Mouse (Mus musculus) CH12.LX (cell line): Measurements from ENCODE around the gene Galnt18. TPM values are rescaled to one million over a fixed set of nuclear protein-coding genes. Genes with fewer than 3 reads are reported as not detected.

Experiments used
- DNase-seq: peaks from one replicate; pipeline ENCODE4 v3.0.0-alpha.2; 2013; ENCODE audit errors: extremely low read depth
- H3K27ac ChIP-seq: 2 replicates; pipeline ENCODE4 v1.5.1; 2012; ENCODE audit warnings: low read depth, mild to moderate bottlenecking, control low read depth, moderate library complexity; ENCODE audit not compliant: insufficient read depth
- H3K27me3 ChIP-seq: replicated peaks from 2 replicates; pipeline ENCODE3; 2012; ENCODE audit warnings: inconsistent platforms
- H3K36me3 ChIP-seq, 2 experiments: replicated peaks in 1 of 2; 2 replicates each; pipeline versions ENCODE3 to v1.6.1; 2012; ENCODE audit warnings: inconsistent platforms in 1 of 2, low read length in 1 of 2, mild to moderate bottlenecking in 1 of 2, mixed read lengths in 1 of 2, moderate library complexity in 1 of 2; ENCODE audit not compliant: control insufficient read depth in 1 of 2, insufficient read depth in 1 of 2
- H3K4me1 ChIP-seq, 2 experiments: 2 replicates each; pipeline ENCODE4 v1.6.1; 2012; ENCODE audit warnings: inconsistent platforms in 1 of 2, moderate library complexity in 1 of 2; ENCODE audit not compliant: insufficient read depth in 2 of 2, control insufficient read depth in 1 of 2
- H3K4me2 ChIP-seq: 2 replicates; pipeline ENCODE4 v1.6.1; 2012; ENCODE audit warnings: low read depth, mild to moderate bottlenecking, control low read depth; ENCODE audit not compliant: poor library complexity, insufficient read depth, severe bottlenecking
- H3K4me3 ChIP-seq, 3 experiments: fragments of 150-350 bp in 1 of 3; sonication (generic) in 1 of 3; replicated peaks in 1 of 3; 2 replicates each; pipeline versions ENCODE3 to v1.5.1; 2011 to 2012; ENCODE audit warnings: low read depth in 2 of 3, low read length in 2 of 3, mild to moderate bottlenecking in 2 of 3, moderate library complexity in 2 of 3, control low read depth in 1 of 3, improper control_type of control experiment in 1 of 3, inconsistent platforms in 1 of 3, mixed read lengths in 1 of 3; ENCODE audit not compliant: poor library complexity in 1 of 3
- H3K79me2 ChIP-seq: replicated peaks from 2 replicates; pipeline ENCODE4 v1.6.1; 2012; ENCODE audit warnings: mild to moderate bottlenecking, moderate library complexity; ENCODE audit not compliant: control insufficient read depth, poor library complexity, insufficient read depth, severe bottlenecking; ENCODE audit errors: extremely low read depth
- H3K9ac ChIP-seq: 2 replicates; pipeline ENCODE4 v1.6.1; 2012; ENCODE audit warnings: low read depth, mild to moderate bottlenecking, control low read depth, moderate library complexity; ENCODE audit not compliant: insufficient read depth
- H3K9me3 ChIP-seq: replicated peaks from 2 replicates; pipeline ENCODE3; 2012; ENCODE audit warnings: low read length, inconsistent platforms, mixed read lengths
- CHD2 ChIP-seq: IDR thresholded peaks from 2 replicates; pipeline ENCODE4 v1.6.1; 2011; ENCODE audit warnings: low read length, improper control_type of control experiment
- CTCF ChIP-seq, 2 experiments: IDR thresholded peaks in 1 of 2; conservative IDR thresholded peaks in 1 of 2; 2 replicates each; pipeline ENCODE4 v1.5.1; 2011 to 2012; ENCODE audit warnings: low read depth in 2 of 2, low read length in 2 of 2, improper control_type of control experiment in 1 of 2, inconsistent platforms in 1 of 2, mild to moderate bottlenecking in 1 of 2, moderate library complexity in 1 of 2
- E2F4 ChIP-seq: IDR thresholded peaks from 2 replicates; pipeline ENCODE4 v1.6.1; 2011; ENCODE audit warnings: low read depth, low read length, improper control_type of control experiment; ENCODE audit not compliant: insufficient replicate concordance
- ELF1 ChIP-seq: IDR thresholded peaks from 2 replicates; pipeline ENCODE4 v1.6.1; 2014; ENCODE audit warnings: low read depth, mild to moderate bottlenecking, inconsistent platforms, low read length, improper control_type of control experiment
- EP300 ChIP-seq: IDR thresholded peaks from 2 replicates; pipeline ENCODE4 v1.6.1; 2011; ENCODE audit warnings: low read length, improper control_type of control experiment
- JUN ChIP-seq: IDR thresholded peaks from 2 replicates; pipeline ENCODE4 v1.6.1; 2011; ENCODE audit warnings: low read depth, mild to moderate bottlenecking, low read length, improper control_type of control experiment, moderate library complexity; ENCODE audit not compliant: insufficient read depth
- MAX ChIP-seq: IDR thresholded peaks from 2 replicates; pipeline ENCODE4 v1.6.1; 2011; ENCODE audit warnings: low read length, improper control_type of control experiment
- MAZ ChIP-seq: IDR thresholded peaks from 2 replicates; pipeline ENCODE4 v1.6.1; 2012; ENCODE audit warnings: low read depth, mild to moderate bottlenecking, inconsistent platforms, low read length, improper control_type of control experiment, moderate library complexity
- NRF1 ChIP-seq: IDR thresholded peaks from 2 replicates; pipeline ENCODE4 v1.6.1; 2014; ENCODE audit warnings: low read depth, mild to moderate bottlenecking, inconsistent platforms, low read length, improper control_type of control experiment, moderate library complexity
- PAX5 ChIP-seq: IDR thresholded peaks from 2 replicates; pipeline ENCODE4 v1.6.1; 2012; ENCODE audit warnings: low read length, inconsistent platforms, mixed read lengths
- RCOR1 ChIP-seq: conservative IDR thresholded peaks from 2 replicates; pipeline ENCODE4 v1.6.1; 2012; ENCODE audit warnings: low read depth, mild to moderate bottlenecking, inconsistent platforms, low read length, improper control_type of control experiment
- SIN3A ChIP-seq: IDR thresholded peaks from 2 replicates; pipeline ENCODE4 v1.6.1; 2012; ENCODE audit warnings: low read length, improper control_type of control experiment, inconsistent platforms
- SMC3 ChIP-seq: IDR thresholded peaks from 2 replicates; pipeline ENCODE4 v1.6.1; 2011; ENCODE audit warnings: low read depth, low read length, improper control_type of control experiment
- USF2 ChIP-seq: conservative IDR thresholded peaks from 2 replicates; pipeline ENCODE4 v1.6.1; 2011; ENCODE audit warnings: low read depth, low read length, improper control_type of control experiment
- ZC3H11A ChIP-seq: IDR thresholded peaks from 2 replicates; pipeline ENCODE4 v1.6.1; 2012; ENCODE audit warnings: low read depth, mild to moderate bottlenecking, inconsistent platforms, low read length, improper control_type of control experiment
- ZNF384 ChIP-seq: IDR thresholded peaks from 2 replicates; pipeline ENCODE4 v1.6.1; 2012; ENCODE audit warnings: low read depth, low read length, improper control_type of control experiment, inconsistent platforms
- dilution Hi-C: fragments of 300-500 bp; cut with MboI; formaldehyde crosslinking; loops from 2 replicates; pipeline ENCODE4 v1.14.3; 2020; ENCODE audit warnings: low sequenced_read_pairs; ENCODE audit not compliant: extremely low pct_unique_long_range_greater_than_20kb, extremely low pct_ligation_motif_present
- in situ Hi-C: fragments of 300-500 bp; cut with MboI; formaldehyde crosslinking; loops from 3 replicates; pipeline ENCODE4 v1.14.3; 2019; ENCODE audit warnings: low sequenced_read_pairs, low pct_ligation_motif_present, low pct_unique_long_range_greater_than_20kb, mixed read lengths
- polyA plus RNA-seq: library from polyadenylated mRNA; unstranded; fragments of >175 nt; gene quantifications from 2 replicates; pipeline ENCODE4 v1.2.1, GENCODE M21; 2012; ENCODE audit warnings: low read depth; ENCODE audit not compliant: insufficient read length
- total RNA-seq, 2 experiments: library from RNA; depleted of rRNA; stranded (reverse); fragments of 300-350 nt in 1 of 2; fragments of >200 nt in 1 of 2; gene quantifications; 2 replicates each; pipeline ENCODE4 v1.2.3; 2012 to 2014

The Galnt18 gene
- total RNA-seq (2012; rRNA removed) (0.04 and 0.13 TPM in 2 replicates), total RNA-seq (2014; rRNA removed) (not detected in 2 replicates), polyA plus RNA-seq (not detected in 2 replicates)

DNA sequence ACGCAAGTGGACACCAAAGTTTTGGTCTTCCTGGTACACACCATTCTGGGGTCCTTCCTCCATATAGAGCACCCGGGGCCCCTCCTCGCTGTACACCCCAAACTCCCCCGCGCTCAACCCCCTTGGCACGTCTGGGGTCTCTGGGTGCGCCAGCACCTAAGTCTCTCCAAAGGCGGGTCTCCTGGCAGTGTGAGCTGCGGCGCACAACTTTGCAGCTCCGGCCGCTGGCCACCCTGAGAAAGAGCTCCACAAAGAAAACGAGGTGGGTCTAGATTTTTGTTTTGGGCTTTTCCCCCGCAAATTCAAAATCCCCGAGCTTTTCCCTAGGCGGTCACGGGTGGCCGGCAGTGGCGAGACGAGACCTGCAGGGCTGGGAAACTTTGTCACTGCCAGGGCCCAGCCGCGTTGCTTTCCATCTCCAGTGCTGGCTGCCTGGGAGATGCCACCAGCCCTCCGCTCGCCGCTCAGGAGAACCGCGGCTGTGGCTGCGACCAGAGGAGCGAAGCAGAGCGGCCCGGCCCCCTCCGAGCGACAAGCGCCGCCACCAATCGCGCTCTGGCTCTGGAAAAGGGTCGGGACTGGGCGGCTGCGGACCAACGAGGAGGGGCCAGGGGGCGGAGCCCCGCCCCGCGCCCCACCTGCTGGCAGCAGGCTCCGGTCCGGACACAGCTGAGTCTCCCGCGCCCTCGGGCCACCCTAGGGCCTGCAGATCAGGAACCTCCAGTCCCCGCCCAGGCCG, at the start of gene Galnt18:
Galnt18 (minus strand) TSS at position 474 of the 739 bp plus-strand sequence.
- TF ChIP-seq RCOR1 = no peak
- no peak for TF ChIP-seq JUN
- TF ChIP-seq EP300 = no peak
- TF ChIP-seq PAX5 = no peak
- TF ChIP-seq ZC3H11A = no peak
- TF ChIP-seq ZNF384 = no peak
- TF ChIP-seq CTCF (conservative IDR thresholded peaks at IDR 0.05 in 1 of 2, IDR thresholded peaks at IDR 0.05 in 1 of 2; ENCODE audit: low read depth in 2 of 2, low read length in 2 of 2) = no peak
- TF ChIP-seq MAZ = no peak
- H3K27ac ChIP-seq = no peak within 1 kb of the TSS
- peaks cover 75% of the 10 kb centered on the region for H3K27me3 ChIP-seq
- DNase-seq = no peak
- no peaks in the 10 kb centered on the region for H3K9me3 ChIP-seq
- no peak within 1 kb of the TSS for H3K4me3 ChIP-seq
- no peaks in the 10 kb centered on the region for H3K4me1 ChIP-seq
- H3K36me3 ChIP-seq = no peaks in the 10 kb centered on the region
- H3K4me2 ChIP-seq = peak within 1 kb of the TSS; percentile 60
- in situ Hi-C loops = loop anchor here (25.0 kb wide), 1 partner anchor 183 kb away; no protein-coding TSS in a partner anchor
- no peaks in the 10 kb centered on the region for H3K79me2 ChIP-seq
- H3K9ac ChIP-seq = no peak within 1 kb of the TSS
- dilution Hi-C loops = no loop called here

DNA sequence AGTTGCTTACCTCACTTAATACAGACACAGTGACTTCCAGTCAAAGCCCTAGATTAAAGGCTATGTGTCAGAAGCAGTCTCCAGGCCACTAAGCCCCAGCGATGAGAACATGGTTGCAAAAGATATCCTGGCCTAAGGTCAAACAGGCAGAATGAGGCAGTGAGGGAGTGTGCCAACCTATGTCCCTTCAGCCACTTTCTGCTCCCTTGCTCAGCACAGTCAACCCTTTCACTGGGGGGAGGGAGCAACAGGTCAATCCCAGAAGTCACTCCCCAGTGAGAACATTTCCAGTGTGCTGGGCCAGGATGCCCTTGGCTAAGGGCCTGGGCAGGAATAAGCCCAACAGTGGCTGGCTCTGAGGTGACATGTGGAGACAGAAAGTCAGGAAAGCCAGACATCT, 47.6 kb upstream of the Galnt18 start:
- Histone ChIP-seq H3K27me3 (peaks cover 18% of the 10 kb centered on the region), H3K27ac (no peak overlapping the region), H3K9ac (no peak overlapping the region), H3K79me2 (no peaks in the 10 kb centered on the region; the same call in 1 of the 2 replicates), H3K4me1 (0 out of 4 replicates have a peak, but pooled peaks cover 2% of the 10 kb centered on the region in 2 experiments), H3K36me3 (no peaks in the 10 kb centered on the region), H3K9me3 (no peaks in the 10 kb centered on the region), H3K4me3 (no peak overlapping the region), H3K4me2 (no peak overlapping the region)
- TF ChIP-seq E2F4 = no peak
- TF ChIP-seq ZC3H11A = no peak
- TF ChIP-seq CHD2 = no peak
- TF ChIP-seq SIN3A = no peak
- no peak for TF ChIP-seq SMC3
- no peak for TF ChIP-seq JUN
- no peak for TF ChIP-seq USF2
- no peak for TF ChIP-seq ELF1
- TF ChIP-seq MAX = no peak
- TF ChIP-seq NRF1 = no peak
- DNase-seq = no peak
- dilution Hi-C loops (no loop called here), in situ Hi-C loops (no loop called here)
